Mouse (Mus musculus) heart, embryonic 10.5 days (tissue): ENCODE measurements at regions not wholly inside any gene's neighbourhood (a gene's known extent, or its start where the extent isn't known, plus 50 kb on each side); places are given as distances from the start of the nearest gene placed in this dataset.
A peak's percentile ranks its signal among the peaks of the same experiment; 100 is the strongest.

Experiments used
- DNase-seq: peaks from one replicate; pipeline ENCODE4 v3.0.0-alpha.2; 2017; ENCODE audit warnings: low spot score
- H3K27ac ChIP-seq: fragments of 300-500 bp; sonication (generic); 2 replicates; pipeline ENCODE4 v1.5.1; 2016; ENCODE audit warnings: mild to moderate bottlenecking
- H3K27me3 ChIP-seq: fragments of 300-500 bp; sonication (generic); 2 replicates; pipeline ENCODE4 v1.6.1; 2016; ENCODE audit warnings: mild to moderate bottlenecking; ENCODE audit not compliant: poor library complexity, insufficient read depth, severe bottlenecking
- H3K36me3 ChIP-seq: fragments of 300-500 bp; sonication (generic); 2 replicates; pipeline ENCODE4 v1.6.1; 2016; ENCODE audit warnings: mild to moderate bottlenecking, moderate library complexity
- H3K4me1 ChIP-seq: fragments of 300-500 bp; sonication (generic); 2 replicates; pipeline ENCODE4 v1.6.1; 2016; ENCODE audit warnings: mild to moderate bottlenecking
- H3K4me3 ChIP-seq: fragments of 300-500 bp; sonication (generic); 2 replicates; pipeline ENCODE4 v1.5.1; 2016; ENCODE audit warnings: mild to moderate bottlenecking, moderate library complexity
- H3K9me3 ChIP-seq: fragments of 300-500 bp; sonication (generic); 2 replicates; pipeline ENCODE4 v1.6.1; 2016; ENCODE audit warnings: mild to moderate bottlenecking, moderate library complexity
- WGBS: fragments of 180-500 bp; shearing (Covaris S2); methylation state at CpG from one replicate; pipeline ENCODE4 v1.1.7; 2016; 5-methylcytosine and 5-hydroxymethylcytosine counted together

DNA sequence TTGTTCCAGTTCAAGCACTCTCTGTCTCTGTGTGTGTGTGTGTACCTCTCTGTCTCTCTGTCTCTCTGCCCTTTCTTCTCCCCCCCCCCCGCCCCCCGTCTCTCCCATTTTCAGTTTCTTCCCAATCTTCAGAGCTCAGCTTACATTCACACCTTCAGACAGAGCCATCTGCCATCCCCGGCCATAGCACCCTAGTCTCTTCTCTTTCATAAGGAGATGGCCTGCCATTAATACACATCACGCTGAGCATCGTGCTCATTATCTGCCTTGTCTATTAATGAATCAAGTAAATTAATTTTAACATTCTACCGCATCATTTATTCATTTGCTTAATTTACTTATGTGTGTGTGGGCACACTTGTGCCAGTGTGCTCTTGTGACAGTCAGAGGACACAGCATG lies 573.2 kb downstream of the Bnc2 start:
- no peaks in the 10 kb centered on the region for H3K27me3 ChIP-seq
- no peak overlapping the region for H3K27ac ChIP-seq
- 82% methylated on average over 6 of the region's 6 CpGs for WGBS
- H3K9me3 ChIP-seq, result no peaks in the 10 kb centered on the region
- no peaks in the 10 kb centered on the region for H3K36me3 ChIP-seq
- H3K4me3 ChIP-seq, result no peak overlapping the region
- no peaks in the 10 kb centered on the region for H3K4me1 ChIP-seq
- no peak for DNase-seq

DNA sequence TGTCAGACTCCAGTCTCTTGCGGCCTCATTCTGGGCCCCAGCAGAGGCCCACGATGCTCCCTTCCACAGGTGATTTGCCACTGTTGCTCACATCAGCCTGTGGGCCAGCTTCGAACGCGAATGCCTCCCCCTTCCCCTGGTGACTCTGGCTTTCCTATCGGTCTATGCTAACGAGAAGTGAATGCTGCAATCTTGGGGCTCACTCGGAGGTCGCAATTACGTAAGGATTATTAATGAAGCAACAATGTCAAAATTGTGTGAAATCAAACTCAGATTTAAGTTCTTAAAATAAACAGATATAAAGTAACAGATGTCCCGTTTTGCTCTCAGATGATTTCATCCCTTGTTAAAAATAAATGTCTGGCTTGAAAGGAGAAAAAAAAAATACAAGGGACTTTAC lies 572.3 kb downstream of the Bnc2 start:
- Histone ChIP-seq H3K4me3 (no peak overlapping the region), H3K27me3 (no peaks in the 10 kb centered on the region), H3K27ac (no peak overlapping the region), H3K36me3 (no peaks in the 10 kb centered on the region), H3K9me3 (no peaks in the 10 kb centered on the region), H3K4me1 (no peaks in the 10 kb centered on the region)
- 74% methylated on average over 11 of the region's 11 CpGs for WGBS
- no peak for DNase-seq

DNA sequence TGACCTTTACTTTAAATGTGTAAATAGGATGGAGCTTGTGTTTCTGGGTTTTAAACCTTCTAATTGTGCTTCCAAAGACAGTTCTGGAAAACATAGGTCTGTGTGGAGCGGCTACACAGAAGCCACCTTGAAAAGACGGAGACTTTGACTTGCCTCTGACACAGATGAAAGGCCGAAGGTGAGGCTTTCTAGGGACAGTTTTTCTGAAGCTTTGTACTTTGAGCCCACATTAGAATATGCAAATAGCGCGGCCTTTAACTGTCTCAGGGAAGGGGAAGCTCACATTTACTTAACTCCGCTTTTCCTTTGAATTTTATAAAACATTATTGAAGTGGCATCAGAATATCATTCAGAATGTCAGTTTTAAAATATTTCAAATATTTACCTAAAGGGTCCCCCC lies 566.5 kb downstream of the Bnc2 start:
- no peaks in the 10 kb centered on the region for H3K27me3 ChIP-seq
- no peak overlapping the region for H3K4me3 ChIP-seq
- H3K27ac ChIP-seq, result no peak overlapping the region
- no peak for DNase-seq
- 75% methylated on average over 6 of the region's 6 CpGs for WGBS
- H3K9me3 ChIP-seq, result no peaks in the 10 kb centered on the region
- peaks cover 11% of the 10 kb centered on the region for H3K4me1 ChIP-seq
- H3K36me3 ChIP-seq, result no peaks in the 10 kb centered on the region

DNA sequence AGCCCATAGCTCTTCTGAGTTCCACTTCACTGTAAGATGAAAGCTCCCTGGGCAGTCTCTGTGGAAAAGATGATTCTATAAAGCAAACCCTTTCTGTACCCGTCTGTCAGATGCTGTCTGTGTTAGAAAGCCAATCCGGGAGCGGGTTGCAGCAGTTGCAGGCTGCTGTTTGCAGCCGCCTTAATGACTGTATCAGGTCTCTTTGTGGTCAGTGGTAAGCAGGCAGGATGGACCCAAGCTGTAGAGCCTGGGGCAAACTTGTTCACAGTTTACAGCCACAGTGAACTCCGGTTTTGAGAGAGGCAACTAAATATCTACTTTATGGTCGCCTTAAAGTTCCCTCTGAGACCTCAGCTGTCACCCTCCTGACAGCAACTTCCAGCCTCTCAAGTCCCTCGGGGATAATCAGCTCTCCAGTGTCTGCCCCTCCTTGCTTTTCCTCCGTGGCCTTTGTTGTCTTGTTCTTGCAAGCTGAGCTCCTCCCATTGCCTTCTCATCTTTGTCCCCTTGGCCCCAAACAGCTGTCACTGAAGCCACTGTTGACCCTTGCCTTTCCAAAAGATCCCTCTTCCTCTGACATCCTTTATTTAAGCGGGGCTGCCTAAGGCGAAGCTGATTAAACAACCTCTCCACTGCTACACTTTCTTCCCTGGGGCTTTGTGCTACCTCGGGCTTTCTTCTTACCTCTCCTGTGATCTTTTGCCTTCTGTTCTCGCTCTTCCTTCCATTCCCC lies 565.1 kb downstream of the Bnc2 start:
- no peak for DNase-seq
- Histone ChIP-seq H3K4me3 (no peak overlapping the region), H3K36me3 (no peaks in the 10 kb centered on the region), H3K9me3 (no peaks in the 10 kb centered on the region), H3K27ac (no peak overlapping the region), H3K27me3 (no peaks in the 10 kb centered on the region), H3K4me1 (peaks cover 11% of the 10 kb centered on the region)
- 24% methylated on average over 12 of the region's 12 CpGs for WGBS

DNA sequence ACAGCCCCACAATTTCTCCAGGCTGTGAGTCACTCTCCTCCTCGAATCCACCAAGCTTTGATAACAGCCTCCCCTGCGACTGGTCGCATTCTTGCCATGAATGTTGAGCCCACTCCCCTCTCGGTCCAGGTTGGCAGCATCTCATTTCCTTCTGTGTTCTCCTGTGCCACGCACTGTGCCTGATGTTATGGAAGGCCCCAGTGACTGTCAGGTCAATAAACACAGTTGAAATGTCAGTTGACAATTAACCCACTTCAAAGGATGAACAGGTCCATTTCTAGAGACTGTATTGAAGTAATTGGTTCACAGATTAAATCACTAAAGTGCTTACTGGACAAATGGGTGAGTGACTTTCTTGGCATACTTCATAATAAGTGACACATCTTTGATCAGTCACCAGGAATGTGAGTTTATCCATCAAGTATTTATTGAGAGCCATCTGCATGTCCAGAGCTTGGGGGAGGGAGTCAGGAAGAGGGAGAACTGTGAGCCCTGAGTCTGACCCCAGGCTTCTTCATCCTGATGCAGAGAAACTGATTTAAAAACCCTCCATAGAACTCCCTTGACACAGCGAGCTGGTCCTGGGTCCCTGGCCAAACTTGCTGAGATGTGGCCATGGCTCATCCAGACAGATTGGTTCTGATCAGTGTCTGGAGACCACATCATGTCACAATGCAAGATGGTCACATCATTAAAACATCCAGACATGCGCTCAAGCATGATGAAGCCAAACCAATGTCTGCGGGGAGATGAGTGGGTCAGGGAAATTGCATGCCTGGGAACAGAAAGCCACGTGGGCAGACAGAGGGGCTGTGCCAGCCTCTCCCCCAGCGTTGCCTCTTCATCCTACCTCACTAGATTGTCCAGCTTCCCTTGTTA lies 560.7 kb downstream of the Bnc2 start:
- H3K36me3 ChIP-seq, result no peaks in the 10 kb centered on the region
- peaks cover 13% of the 10 kb centered on the region for H3K4me1 ChIP-seq
- no peak overlapping the region for H3K27ac ChIP-seq
- no peaks in the 10 kb centered on the region for H3K9me3 ChIP-seq
- no peak for DNase-seq
- H3K27me3 ChIP-seq, result no peaks in the 10 kb centered on the region
- WGBS, result 74% methylated on average over 10 of the region's 10 CpGs
- H3K4me3 ChIP-seq, result no peak overlapping the region

DNA sequence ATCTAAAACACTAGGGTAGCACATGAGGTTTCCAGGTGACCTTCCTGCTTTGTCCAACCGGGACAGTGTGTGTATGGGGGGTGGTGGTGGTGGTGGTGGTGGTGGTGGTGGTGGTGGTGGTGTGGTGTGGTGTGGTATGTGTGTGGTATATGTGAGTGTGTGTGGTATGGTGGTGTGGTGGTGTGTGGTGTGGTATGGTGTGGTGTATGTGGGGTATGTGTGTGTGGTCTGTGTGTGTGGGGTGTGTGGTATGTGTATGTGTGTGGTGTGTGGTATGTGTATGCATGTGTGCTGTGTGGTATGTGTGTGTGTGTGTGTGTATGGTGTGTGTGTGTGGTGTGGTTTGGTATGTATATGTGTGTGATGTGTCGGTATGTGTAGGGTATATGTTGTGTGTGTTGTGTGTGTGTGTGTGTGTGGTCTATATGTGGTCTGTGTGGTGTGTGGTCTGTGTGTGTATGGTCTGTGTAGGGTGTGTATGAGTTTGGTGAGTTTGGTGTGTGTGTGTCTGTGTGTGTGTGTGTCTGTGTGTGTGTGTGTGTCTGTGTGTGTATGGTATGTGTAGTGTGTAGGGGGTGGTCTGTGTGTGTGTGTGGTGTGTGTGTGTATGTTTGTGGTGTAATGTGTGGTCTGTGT lies 556.7 kb downstream of the Bnc2 start:
- Histone ChIP-seq H3K27me3 (no peaks in the 10 kb centered on the region), H3K4me3 (no peak overlapping the region), H3K27ac (no peak overlapping the region), H3K36me3 (no peaks in the 10 kb centered on the region), H3K4me1 (peaks cover 14% of the 10 kb centered on the region), H3K9me3 (no peaks in the 10 kb centered on the region)
- WGBS, result 80% methylated on average over 2 of the region's 2 CpGs
- no peak for DNase-seq

DNA sequence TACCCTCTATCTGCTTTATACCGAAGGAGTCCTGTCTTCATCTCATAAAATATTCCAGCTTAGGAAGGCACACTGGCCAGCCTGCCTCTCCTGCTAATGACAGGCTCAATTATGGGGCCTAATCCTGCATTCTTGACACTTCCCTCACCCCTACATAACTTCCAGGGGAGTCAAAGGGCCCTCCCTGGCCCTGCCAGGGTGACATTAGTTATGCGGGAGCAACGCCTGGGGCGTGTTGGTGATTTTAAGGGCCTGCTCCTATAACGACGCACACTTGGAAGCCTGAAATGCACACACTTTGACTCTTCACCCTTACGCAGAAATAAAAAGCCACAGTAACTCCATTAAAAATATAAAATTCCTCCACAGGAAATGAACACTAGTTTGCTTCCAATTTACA lies 555.5 kb downstream of the Bnc2 start:
- no peak overlapping the region for H3K4me3 ChIP-seq
- no peaks in the 10 kb centered on the region for H3K36me3 ChIP-seq
- H3K27me3 ChIP-seq, result no peaks in the 10 kb centered on the region
- WGBS, result 43% methylated on average over 7 of the region's 7 CpGs
- 0 out of 2 replicates have a peak overlapping the region, but pooled peaks have one; percentile 52 for H3K27ac ChIP-seq
- DNase-seq, result no peak
- peaks cover 14% of the 10 kb centered on the region for H3K4me1 ChIP-seq
- no peaks in the 10 kb centered on the region for H3K9me3 ChIP-seq

DNA sequence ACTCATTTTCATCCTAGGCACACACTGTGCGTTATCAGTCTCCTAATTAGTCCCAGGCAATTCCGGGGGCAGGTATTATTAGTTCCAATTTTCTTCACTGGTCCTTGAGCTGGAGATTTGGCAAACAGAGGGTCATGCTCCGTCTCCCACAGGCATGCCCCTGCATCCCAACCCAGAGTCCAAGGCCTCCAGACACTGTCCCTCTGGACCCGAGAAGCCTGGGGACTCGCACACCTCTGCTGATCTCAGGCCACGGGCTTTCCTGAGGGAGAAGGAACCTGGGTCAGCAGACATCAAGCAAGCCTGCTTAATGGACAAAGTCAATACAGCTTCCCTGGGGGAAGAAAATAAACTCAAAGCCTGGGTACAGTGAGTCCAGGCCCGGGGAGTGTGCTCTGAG lies 554.7 kb downstream of the Bnc2 start:
- no peak overlapping the region for H3K27ac ChIP-seq
- no peak for DNase-seq
- H3K4me3 ChIP-seq, result no peak overlapping the region
- H3K27me3 ChIP-seq, result no peaks in the 10 kb centered on the region
- peaks cover 20% of the 10 kb centered on the region for H3K4me1 ChIP-seq
- H3K9me3 ChIP-seq, result no peaks in the 10 kb centered on the region
- 69% methylated on average over 7 of the region's 7 CpGs for WGBS
- H3K36me3 ChIP-seq, result no peaks in the 10 kb centered on the region

DNA sequence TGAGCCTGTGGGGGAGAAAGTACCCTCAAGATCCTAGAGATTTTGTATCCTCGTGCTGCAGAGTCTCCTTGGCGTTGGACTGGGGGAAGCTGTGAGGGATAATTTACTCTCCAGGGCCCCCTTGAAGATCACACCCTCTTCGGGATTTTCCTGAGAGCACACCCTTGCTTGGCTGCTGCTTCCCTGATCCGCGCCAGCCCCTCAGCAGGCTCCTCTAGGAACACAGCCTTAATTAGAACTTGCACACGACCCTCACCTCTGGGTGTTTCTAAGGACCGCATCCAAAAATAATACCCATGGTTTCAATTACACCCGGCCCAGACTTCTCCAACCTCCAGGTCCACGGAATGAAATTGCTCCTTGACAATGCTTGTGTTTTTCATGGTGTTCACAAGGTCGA lies 553.6 kb downstream of the Bnc2 start:
- Histone ChIP-seq H3K27ac (no peak overlapping the region), H3K4me1 (peaks cover 21% of the 10 kb centered on the region), H3K36me3 (no peaks in the 10 kb centered on the region), H3K9me3 (no peaks in the 10 kb centered on the region), H3K4me3 (no peak overlapping the region), H3K27me3 (no peaks in the 10 kb centered on the region)
- 69% methylated on average over 10 of the region's 10 CpGs for WGBS
- DNase-seq, result no peak

DNA sequence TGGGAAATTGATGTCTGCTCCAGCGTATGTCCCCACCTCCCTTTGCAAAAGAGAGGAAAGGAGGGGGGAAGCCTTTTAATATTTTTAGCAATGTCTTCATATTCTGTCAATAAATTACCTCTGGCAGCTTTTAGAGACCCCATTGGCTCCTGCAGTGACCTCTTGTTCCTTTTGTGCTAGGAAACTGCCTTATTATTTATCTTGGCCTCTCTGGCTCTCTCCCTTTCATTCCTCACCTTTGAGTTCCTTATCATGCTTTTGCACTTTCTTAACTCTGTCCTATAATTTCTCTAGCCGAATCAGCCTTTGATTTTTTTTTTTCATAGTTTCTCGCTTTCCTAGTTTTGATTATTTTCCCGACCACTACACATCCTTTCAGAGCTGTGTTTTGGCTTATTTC lies 548.7 kb downstream of the Bnc2 start:
- no peak overlapping the region for H3K4me3 ChIP-seq
- H3K9me3 ChIP-seq, result no peaks in the 10 kb centered on the region
- no peaks in the 10 kb centered on the region for H3K36me3 ChIP-seq
- no peak overlapping the region for H3K27ac ChIP-seq
- DNase-seq, result no peak
- 54% methylated on average over 4 of the region's 4 CpGs for WGBS
- peaks cover 19% of the 10 kb centered on the region for H3K4me1 ChIP-seq
- H3K27me3 ChIP-seq, result no peaks in the 10 kb centered on the region

DNA sequence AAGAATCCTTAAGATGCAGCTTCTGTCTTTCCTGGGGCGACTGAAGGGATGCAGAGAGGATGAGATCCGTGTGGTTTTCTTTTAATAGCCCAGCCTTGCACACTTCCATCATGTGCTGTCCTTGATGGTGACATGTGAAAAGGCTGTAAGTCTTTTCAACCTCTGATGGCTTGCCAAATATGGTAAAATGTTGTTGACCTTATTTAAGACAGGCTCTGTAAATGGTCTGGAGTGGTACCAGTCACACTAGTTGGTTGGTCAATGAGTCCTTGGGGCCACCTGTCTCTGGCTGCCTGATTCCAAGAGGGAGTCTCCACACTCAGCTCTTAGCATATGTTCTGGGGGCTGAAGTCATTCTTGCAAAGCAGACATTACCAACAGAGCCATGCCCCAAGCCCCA lies 547.7 kb downstream of the Bnc2 start:
- H3K9me3 ChIP-seq, result no peaks in the 10 kb centered on the region
- H3K36me3 ChIP-seq, result no peaks in the 10 kb centered on the region
- no peaks in the 10 kb centered on the region for H3K27me3 ChIP-seq
- 57% methylated on average over 2 of the region's 2 CpGs for WGBS
- H3K4me3 ChIP-seq, result no peak overlapping the region
- H3K27ac ChIP-seq, result no peak overlapping the region
- H3K4me1 ChIP-seq, result peaks cover 16% of the 10 kb centered on the region; the same call in 1 of the 2 replicates
- DNase-seq, result no peak

DNA sequence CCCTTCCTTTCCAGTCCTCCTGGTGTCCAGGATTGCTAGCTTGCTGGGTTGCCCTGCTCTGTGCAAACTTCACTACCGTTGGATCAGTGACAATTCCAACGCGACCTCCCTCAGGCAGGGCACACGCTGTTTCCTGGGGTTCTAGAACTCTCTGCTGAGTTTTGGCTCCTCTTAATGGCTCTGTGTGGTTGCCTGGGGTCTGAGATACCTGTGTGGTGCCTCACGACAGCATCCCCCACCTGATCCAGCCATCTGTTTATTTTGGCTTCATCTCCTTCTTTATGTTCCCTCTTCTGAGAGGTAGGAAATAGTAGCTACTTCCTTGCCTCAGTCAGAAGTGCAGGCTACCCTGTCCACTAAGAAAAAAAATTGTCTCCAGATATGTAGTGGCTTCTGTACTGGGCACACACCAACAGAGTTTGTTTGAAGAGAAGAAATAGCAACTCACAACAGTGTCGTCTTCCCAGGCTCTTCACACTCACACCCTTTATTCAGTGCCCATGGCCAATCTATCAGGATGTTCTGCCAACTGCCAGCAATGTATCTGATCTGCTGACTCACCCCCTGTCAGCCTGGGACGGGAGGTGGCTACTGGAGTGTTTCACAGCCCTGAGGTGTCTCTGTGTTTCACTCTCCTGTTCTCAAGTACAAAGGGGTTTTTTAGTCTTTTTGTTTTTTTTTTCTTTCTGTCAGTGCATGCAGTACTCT lies 544.1 kb downstream of the Bnc2 start:
- 66% methylated on average over 7 of the region's 7 CpGs for whole genome bisulfite sequencing
- no peaks in the 10 kb centered on the region for H3K36me3 ChIP-seq
- DNase-seq, result no peak

More for the DNA sequence above, 544.1 kb downstream of the Bnc2 start:
- Histone ChIP-seq H3K27me3 (no peaks in the 10 kb centered on the region), H3K9me3 (no peaks in the 10 kb centered on the region), H3K4me3 (no peak overlapping the region), H3K4me1 (peaks cover 8% of the 10 kb centered on the region; the same call in 1 of the 2 replicates), H3K27ac (no peak overlapping the region)
